In genomic region chr12:32127599-32128507, GRCm38 (mm10) we compare ENCODE assay signal across 12 mouse cellular contexts.
A peak's percentile ranks its signal among the peaks of the same experiment; 100 is the strongest.
DNase-seq lines count a peak whose midpoint lies in the region; ATAC-seq lines count a peak whose summit lies in the region.
"Had no signal": no experiment of that assay in that cellular context is flagged by ENCODE, and none has a peak within 500 bp of the region (broad histone marks: within the 10 kb centered on the region; RNA-seq: fewer than 3 reads in every experiment).

No protein-coding gene starts in this region.

- no peak overlapping the region; the same call in 1 of the 2 replicates for H3K9ac ChIP-seq in forebrain, embryonic 14.5 days (ENCODE audit: low read length)
- H3K9ac ChIP-seq in forebrain, embryonic 15.5 days (replicated peaks), result no peak overlapping the region
- 0 out of 2 replicates have a peak overlapping the region, but pooled peaks have one; percentile 6 for H3K9ac ChIP-seq in midbrain, embryonic 14.5 days (replicated peaks; ENCODE audit: low read length)

- DNase-seq in forebrain, embryonic 14.5 days (ENCODE audit: low spot score), result no peak
- DNase-seq in Muller cell, postnatal 12 days (ENCODE audit: inconsistent ontology term), result peak; percentile 31
- DNase-seq in limb, embryonic 10.5 days (ENCODE audit: low spot score), result no peak
- peak; percentile 36 for DNase-seq in midbrain, embryonic 14.5 days
- no peak for DNase-seq in gastrocnemius, postnatal 4 days (ENCODE audit: low spot score in 2 of 2)
- DNase-seq in urinary bladder, adult 18-20 months (ENCODE audit: low spot score in 2 of 2), result no peak
- no peak for DNase-seq in layer of hippocampus, postnatal 25 days (ENCODE audit: extremely low spot score in 1 of 2, low spot score in 1 of 2)
- DNase-seq: cerebellum, adult 9-11 months; gastrocnemius, postnatal 25 days; lung, postnatal 4 days had no signal

- H3K4me3 ChIP-seq in forebrain, embryonic 14.5 days (ENCODE audit: low read depth, low read length), result no peak overlapping the region
- H3K4me3 ChIP-seq in forebrain, embryonic 15.5 days, result no peak overlapping the region
- H3K4me3 ChIP-seq in limb, embryonic 10.5 days, result peak overlapping the region; percentile 17; the same call in 1 of the 2 replicates
- no peak overlapping the region for H3K4me3 ChIP-seq in midbrain, embryonic 14.5 days (replicated peaks; ENCODE audit: low read depth, low read length)

- H3K9me3 ChIP-seq in forebrain, embryonic 14.5 days (replicated peaks; ENCODE audit: control insufficient read depth, low read length), result no peaks in the 10 kb centered on the region
- no peaks in the 10 kb centered on the region for H3K9me3 ChIP-seq in forebrain, embryonic 15.5 days
- H3K9me3 ChIP-seq in limb, embryonic 10.5 days (replicated peaks), result no peaks in the 10 kb centered on the region
- no peaks in the 10 kb centered on the region for H3K9me3 ChIP-seq in midbrain, embryonic 14.5 days (ENCODE audit: control insufficient read depth, low read length)

- H3K4me2 ChIP-seq in forebrain, embryonic 14.5 days (ENCODE audit: low read length), result peak overlapping the region; percentile 5; the same call in 1 of the 2 replicates
- H3K4me2 ChIP-seq in forebrain, embryonic 15.5 days (replicated peaks), result no peak overlapping the region
- 0 out of 2 replicates have a peak overlapping the region, but pooled peaks have one; percentile 11 for H3K4me2 ChIP-seq in midbrain, embryonic 14.5 days (ENCODE audit: low read length)

- no peak overlapping the region for H3K27ac ChIP-seq in forebrain, embryonic 14.5 days (ENCODE audit: low read depth, low read length)
- no peak overlapping the region for H3K27ac ChIP-seq in forebrain, embryonic 15.5 days (replicated peaks)
- no peak overlapping the region for H3K27ac ChIP-seq in limb, embryonic 10.5 days
- H3K27ac ChIP-seq in midbrain, embryonic 14.5 days (replicated peaks; ENCODE audit: low read depth, low read length), result peak overlapping the region; percentile 10; the same call in 1 of the 2 replicates

- H3K4me1 ChIP-seq in forebrain, embryonic 14.5 days (ENCODE audit: control insufficient read depth, insufficient read depth, low read length), result peaks cover 8% of the 10 kb centered on the region
- H3K4me1 ChIP-seq in forebrain, embryonic 15.5 days, result peaks cover 9% of the 10 kb centered on the region
- peaks cover 16% of the 10 kb centered on the region for H3K4me1 ChIP-seq in limb, embryonic 10.5 days
- peaks cover 8% of the 10 kb centered on the region for H3K4me1 ChIP-seq in midbrain, embryonic 14.5 days (ENCODE audit: control insufficient read depth, insufficient read depth, low read length)

- no peak for ATAC-seq in forebrain, embryonic 14.5 days
- ATAC-seq in forebrain, embryonic 15.5 days (replicated peaks), result no peak
- no peak for ATAC-seq in midbrain, embryonic 14.5 days (ENCODE audit: low FRiP score, low TSS enrichment)
- ATAC-seq: CD4-positive, CD25-positive, alpha-beta regulatory T cell, adult 4 months had no signal

- H3K36me3 ChIP-seq in forebrain, embryonic 14.5 days (ENCODE audit: control insufficient read depth, insufficient read depth, low read length), result no peaks in the 10 kb centered on the region
- H3K36me3 ChIP-seq in forebrain, embryonic 15.5 days, result no peaks in the 10 kb centered on the region
- no peaks in the 10 kb centered on the region for H3K36me3 ChIP-seq in limb, embryonic 10.5 days
- no peaks in the 10 kb centered on the region for H3K36me3 ChIP-seq in midbrain, embryonic 14.5 days (ENCODE audit: control insufficient read depth, insufficient read depth, low read length)

- 28% methylated on average over 14 of the region's 14 CpGs for WGBS in forebrain, embryonic 14.5 days
- WGBS in forebrain, embryonic 15.5 days, result 25% methylated on average over 14 of the region's 14 CpGs
- WGBS in limb, embryonic 10.5 days, result 21% methylated on average over 14 of the region's 14 CpGs
- WGBS in midbrain, embryonic 14.5 days, result 25% methylated on average over 14 of the region's 14 CpGs

- H3K27me3 ChIP-seq in forebrain, embryonic 14.5 days (replicated peaks; ENCODE audit: control insufficient read depth, insufficient read depth, low read length), result no peaks in the 10 kb centered on the region
- H3K27me3 ChIP-seq in forebrain, embryonic 15.5 days, result no peaks in the 10 kb centered on the region
- H3K27me3 ChIP-seq in limb, embryonic 10.5 days (ENCODE audit: low read depth, poor library complexity, severe bottlenecking), result no peaks in the 10 kb centered on the region
- H3K27me3 ChIP-seq in midbrain, embryonic 14.5 days (ENCODE audit: control insufficient read depth, insufficient read depth, low read length), result no peaks in the 10 kb centered on the region

Comparison
In these comparisons a context has a peak if more than half of its experiments do, and no peak if none do; other contexts are left out.
1. DNase-seq: peak in Muller cell, postnatal 12 days (single experiment) and midbrain, embryonic 14.5 days (single experiment); none in forebrain, embryonic 14.5 days (single experiment), limb, embryonic 10.5 days (single experiment), gastrocnemius, postnatal 4 days (0 of 2), urinary bladder, adult 18-20 months (0 of 2) and layer of hippocampus, postnatal 25 days (0 of 2).